Mouse (Mus musculus): ENCODE measurements at regions not wholly inside any gene's neighbourhood (a gene's known extent, or its start where the extent isn't known, plus 50 kb on each side); places are given as distances from the start of the nearest gene placed in this dataset.

DNA sequence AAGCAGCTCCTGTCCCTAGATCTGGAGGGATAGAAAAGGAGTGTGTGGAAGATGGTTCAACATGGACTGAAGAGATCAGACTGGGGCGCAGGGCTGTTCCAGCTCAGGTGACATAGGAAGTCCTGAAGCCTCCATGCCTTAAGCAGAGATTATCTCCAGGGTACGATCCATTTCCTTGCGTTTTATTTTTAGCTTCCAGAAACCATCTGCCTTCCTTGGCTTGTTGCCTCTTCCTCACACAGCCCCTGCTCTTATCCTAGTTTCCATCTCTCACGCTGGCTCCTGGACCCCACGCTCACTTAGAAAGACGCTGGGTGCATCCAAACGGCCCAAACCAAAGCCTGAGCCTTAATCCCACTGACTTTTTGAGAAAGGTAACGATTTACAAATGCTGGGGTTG, 206.8 kb upstream of the Daam1 start:
- no peaks in the 10 kb centered on the region for H3K36me3 ChIP-seq (ENCODE audit: control insufficient read depth, insufficient read depth, low read length)
- H3K4me3 ChIP-seq (ENCODE audit: control insufficient read depth, low read depth, low read length), result no peak overlapping the region
- no peaks in the 10 kb centered on the region for H3K27me3 ChIP-seq (ENCODE audit: control insufficient read depth, insufficient read depth, low read length)
- H3K4me1 ChIP-seq (ENCODE audit: control insufficient read depth, insufficient read depth, low read length), result peaks cover 6% of the 10 kb centered on the region
- no peak overlapping the region for H3K27ac ChIP-seq (ENCODE audit: control insufficient read depth, insufficient read depth, low read depth, low read length)
- TF ChIP-seq CTCF (IDR thresholded peaks at IDR 0.05; ENCODE audit: control insufficient read depth, insufficient read depth, insufficient replicate concordance, low read depth, low read length) (no peak), POLR2A (IDR thresholded peaks at IDR 0.05; ENCODE audit: control insufficient read depth, low read depth, low read length) (no peak)

GRCm38 (mm10) chr12:71624676-71625075, 206.2 kb upstream of the Daam1 start:
- H3K36me3 ChIP-seq (ENCODE audit: control insufficient read depth, insufficient read depth, low read length), result no peaks in the 10 kb centered on the region
- no peak overlapping the region for H3K4me3 ChIP-seq (ENCODE audit: control insufficient read depth, low read depth, low read length)
- no peak for TF ChIP-seq CTCF (IDR thresholded peaks at IDR 0.05; ENCODE audit: control insufficient read depth, insufficient read depth, insufficient replicate concordance, low read depth, low read length)
- no peak for TF ChIP-seq POLR2A (IDR thresholded peaks at IDR 0.05; ENCODE audit: control insufficient read depth, low read depth, low read length)
- H3K27me3 ChIP-seq (ENCODE audit: control insufficient read depth, insufficient read depth, low read length), result no peaks in the 10 kb centered on the region
- H3K4me1 ChIP-seq (ENCODE audit: control insufficient read depth, insufficient read depth, low read length), result peaks cover 6% of the 10 kb centered on the region
- no peak overlapping the region for H3K27ac ChIP-seq (ENCODE audit: control insufficient read depth, insufficient read depth, low read depth, low read length)

DNA sequence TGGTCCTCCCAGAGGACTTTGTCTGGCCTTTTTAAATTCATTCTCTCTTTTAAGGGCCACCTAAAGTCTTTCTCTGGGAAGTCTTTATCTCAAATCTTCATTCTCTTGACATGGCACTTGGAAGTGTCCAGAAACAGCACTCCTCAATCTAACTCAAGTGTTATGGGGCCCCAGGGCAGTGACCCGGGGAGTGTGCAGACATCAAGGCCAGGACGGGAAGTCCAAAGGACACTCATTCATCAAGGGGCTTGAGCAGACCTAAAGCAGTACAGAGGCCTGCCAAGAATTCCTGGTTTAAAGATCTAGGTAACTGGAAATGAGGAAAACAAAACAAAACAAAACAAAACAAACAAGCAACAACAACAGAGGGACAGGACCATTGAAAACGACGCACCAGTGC, 205.8 kb upstream of the Daam1 start:
- Histone ChIP-seq H3K36me3 (ENCODE audit: control insufficient read depth, insufficient read depth, low read length) (no peaks in the 10 kb centered on the region), H3K27ac (ENCODE audit: control insufficient read depth, insufficient read depth, low read depth, low read length) (no peak overlapping the region), H3K27me3 (ENCODE audit: control insufficient read depth, insufficient read depth, low read length) (no peaks in the 10 kb centered on the region), H3K4me1 (ENCODE audit: control insufficient read depth, insufficient read depth, low read length) (peaks cover 6% of the 10 kb centered on the region), H3K4me3 (ENCODE audit: control insufficient read depth, low read depth, low read length) (no peak overlapping the region)
- no peak for TF ChIP-seq POLR2A (IDR thresholded peaks at IDR 0.05; ENCODE audit: control insufficient read depth, low read depth, low read length)
- no peak for TF ChIP-seq CTCF (IDR thresholded peaks at IDR 0.05; ENCODE audit: control insufficient read depth, insufficient read depth, insufficient replicate concordance, low read depth, low read length)

- Histone ChIP-seq H3K27ac (ENCODE audit: control insufficient read depth, insufficient read depth, low read depth, low read length) (peak overlapping the region; percentile 30; the same call in 1 of the 2 replicates), H3K4me1 (ENCODE audit: control insufficient read depth, insufficient read depth, low read length) (peaks cover 6% of the 10 kb centered on the region), H3K27me3 (ENCODE audit: control insufficient read depth, insufficient read depth, low read length) (no peaks in the 10 kb centered on the region), H3K36me3 (ENCODE audit: control insufficient read depth, insufficient read depth, low read length) (no peaks in the 10 kb centered on the region), H3K4me3 (ENCODE audit: control insufficient read depth, low read depth, low read length) (no peak overlapping the region)
- TF ChIP-seq POLR2A (IDR thresholded peaks at IDR 0.05; ENCODE audit: control insufficient read depth, low read depth, low read length), result no peak
- no peak for TF ChIP-seq CTCF (IDR thresholded peaks at IDR 0.05; ENCODE audit: control insufficient read depth, insufficient read depth, insufficient replicate concordance, low read depth, low read length)
These were observed 204.1 kb upstream of the Daam1 start for GRCm38 (mm10) chr12:71626801-71627200.

GRCm38 (mm10) chr12:71627421-71628339, 203.2 kb upstream of the Daam1 start:
- no peak for TF ChIP-seq CTCF (IDR thresholded peaks at IDR 0.05; ENCODE audit: control insufficient read depth, insufficient read depth, insufficient replicate concordance, low read depth, low read length)
- no peak for TF ChIP-seq POLR2A (IDR thresholded peaks at IDR 0.05; ENCODE audit: control insufficient read depth, low read depth, low read length)
- peak overlapping the region; percentile 39 for H3K27ac ChIP-seq (ENCODE audit: control insufficient read depth, insufficient read depth, low read depth, low read length)
- H3K4me3 ChIP-seq (ENCODE audit: control insufficient read depth, low read depth, low read length), result no peak overlapping the region
- H3K27me3 ChIP-seq (ENCODE audit: control insufficient read depth, insufficient read depth, low read length), result no peaks in the 10 kb centered on the region
- no peaks in the 10 kb centered on the region for H3K36me3 ChIP-seq (ENCODE audit: control insufficient read depth, insufficient read depth, low read length)
- peaks cover 6% of the 10 kb centered on the region for H3K4me1 ChIP-seq (ENCODE audit: control insufficient read depth, insufficient read depth, low read length)

DNA sequence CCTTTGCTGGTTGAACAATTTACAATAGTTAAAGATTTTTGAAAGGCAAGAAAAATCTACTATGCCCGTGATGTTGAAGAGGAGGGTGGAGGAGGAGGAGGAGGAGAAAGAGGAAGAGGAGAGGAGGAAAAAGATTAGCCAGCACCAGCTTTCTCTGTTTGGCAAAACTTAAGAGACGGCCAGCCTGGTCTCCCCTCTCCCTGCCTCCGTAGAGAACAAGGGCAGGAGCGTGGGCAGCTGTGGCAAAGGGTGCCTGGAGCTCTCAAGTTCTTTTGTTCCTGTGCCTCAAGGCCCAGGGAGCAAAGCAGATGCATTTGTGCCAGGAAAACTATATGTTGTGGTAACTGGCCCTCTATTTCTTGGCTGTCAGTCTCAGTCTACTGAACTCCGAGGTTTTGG, 202.5 kb upstream of the Daam1 start:
- no peak overlapping the region for H3K27ac ChIP-seq (ENCODE audit: control insufficient read depth, insufficient read depth, low read depth, low read length)
- TF ChIP-seq CTCF (IDR thresholded peaks at IDR 0.05; ENCODE audit: control insufficient read depth, insufficient read depth, insufficient replicate concordance, low read depth, low read length) (no peak), POLR2A (IDR thresholded peaks at IDR 0.05; ENCODE audit: control insufficient read depth, low read depth, low read length) (no peak)

GRCm38 (mm10) chr12:71628796-71629195, 202.1 kb upstream of the Daam1 start:
- peaks cover 6% of the 10 kb centered on the region for H3K4me1 ChIP-seq (ENCODE audit: control insufficient read depth, insufficient read depth, low read length)
- H3K27ac ChIP-seq (ENCODE audit: control insufficient read depth, insufficient read depth, low read depth, low read length), result no peak overlapping the region
- H3K27me3 ChIP-seq (ENCODE audit: control insufficient read depth, insufficient read depth, low read length), result no peaks in the 10 kb centered on the region
- TF ChIP-seq CTCF (IDR thresholded peaks at IDR 0.05; ENCODE audit: control insufficient read depth, insufficient read depth, insufficient replicate concordance, low read depth, low read length) (no peak), POLR2A (IDR thresholded peaks at IDR 0.05; ENCODE audit: control insufficient read depth, low read depth, low read length) (no peak)
- peak overlapping the region; percentile 67 for H3K4me3 ChIP-seq (ENCODE audit: control insufficient read depth, low read depth, low read length)
- H3K36me3 ChIP-seq (ENCODE audit: control insufficient read depth, insufficient read depth, low read length), result no peaks in the 10 kb centered on the region

More for the DNA sequence above, 202.5 kb upstream of the Daam1 start:
- Histone ChIP-seq H3K27me3 (ENCODE audit: control insufficient read depth, insufficient read depth, low read length) (no peaks in the 10 kb centered on the region), H3K4me3 (ENCODE audit: control insufficient read depth, low read depth, low read length) (no peak overlapping the region), H3K36me3 (ENCODE audit: control insufficient read depth, insufficient read depth, low read length) (no peaks in the 10 kb centered on the region), H3K4me1 (ENCODE audit: control insufficient read depth, insufficient read depth, low read length) (peaks cover 6% of the 10 kb centered on the region)
